Mouse (Mus musculus) layer of hippocampus, postnatal 10 days (tissue): ENCODE results near the gene Slc16a5. TPM values are rescaled to one million over a fixed set of nuclear protein-coding genes. Genes with fewer than 3 reads are reported as not detected.

ENCODE experiments used
- DNase-seq, 2 experiments: peaks; one replicate each; pipeline ENCODE4 v3.0.0; 2021; ENCODE audit warnings: low spot score in 2 of 2
- long read RNA-seq: library from polyadenylated mRNA; stranded (forward); transcript quantifications from one replicate; pipeline ENCODE4 v2.0.0, GENCODE M21; 2023
- total RNA-seq, 2 experiments: library from RNA; stranded (reverse); gene quantifications; 2 replicates each; pipeline ENCODE4 v1.2.3; 2021

The Slc16a5 gene
- total RNA-seq = not detected
- long read RNA-seq = 0 reads

GRCm38 (mm10) chr11:115462243-115462891, at the start of gene Slc16a5:
Gene Slc16a5 (plus strand): TSS chr11:115462474.
- DNase-seq = no peak

- DNase-seq = peak; percentile 94 to 96
Measured at GRCm38 (mm10) chr11:115419531-115420237, 42.6 kb upstream of the Slc16a5 start, which contains the start of the genes Atp5h and Kctd2. Gene Atp5h (minus strand): TSS chr11:115419962. Gene Kctd2 (plus strand): TSS chr11:115420128.

GRCm38 (mm10) chr11:115420336-115421190, 41.7 kb upstream of the Slc16a5 start:
- DNase-seq = peak; percentile 71 to 76

- DNase-seq = no peak
Measured at GRCm38 (mm10) chr11:115421328-115421727, 40.9 kb upstream of the Slc16a5 start.

GRCm38 (mm10) chr11:115421972-115422371, 40.3 kb upstream of the Slc16a5 start:
- no peak for DNase-seq

GRCm38 (mm10) chr11:115423091-115423490, 39.2 kb upstream of the Slc16a5 start:
- DNase-seq = no peak

GRCm38 (mm10) chr11:115424666-115425065, 37.6 kb upstream of the Slc16a5 start:
- DNase-seq = no peak

- DNase-seq = no peak
Measured at GRCm38 (mm10) chr11:115425671-115426070, 36.6 kb upstream of the Slc16a5 start.

- DNase-seq = peak; percentile 75 to 80
Measured at GRCm38 (mm10) chr11:115427482-115428331, 34.6 kb upstream of the Slc16a5 start.

GRCm38 (mm10) chr11:115429307-115429706, 33.0 kb upstream of the Slc16a5 start:
- DNase-seq = no peak

- DNase-seq = no peak
Measured at GRCm38 (mm10) chr11:115430561-115430960, 31.7 kb upstream of the Slc16a5 start.

- DNase-seq = no peak
Measured at GRCm38 (mm10) chr11:115432814-115433213, 29.5 kb upstream of the Slc16a5 start.

GRCm38 (mm10) chr11:115433342-115433741, 28.9 kb upstream of the Slc16a5 start:
- DNase-seq = no peak

- DNase-seq = peak; percentile 41 to 58
Measured at GRCm38 (mm10) chr11:115435596-115436337, 26.5 kb upstream of the Slc16a5 start.

- no peak for DNase-seq
Measured at GRCm38 (mm10) chr11:115437571-115438122, 24.6 kb upstream of the Slc16a5 start.

GRCm38 (mm10) chr11:115439326-115439725, 22.9 kb upstream of the Slc16a5 start:
- DNase-seq = no peak

GRCm38 (mm10) chr11:115439906-115440595, 22.2 kb upstream of the Slc16a5 start, which contains the start of gene Trim80:
Gene Trim80 (plus strand): TSS chr11:115440545.
- DNase-seq = no peak

GRCm38 (mm10) chr11:115441417-115441816, 20.9 kb upstream of the Slc16a5 start:
- no peak for DNase-seq

- no peak for DNase-seq
Measured at GRCm38 (mm10) chr11:115446906-115447305, 15.4 kb upstream of the Slc16a5 start.
